In the genomic region with DNA sequence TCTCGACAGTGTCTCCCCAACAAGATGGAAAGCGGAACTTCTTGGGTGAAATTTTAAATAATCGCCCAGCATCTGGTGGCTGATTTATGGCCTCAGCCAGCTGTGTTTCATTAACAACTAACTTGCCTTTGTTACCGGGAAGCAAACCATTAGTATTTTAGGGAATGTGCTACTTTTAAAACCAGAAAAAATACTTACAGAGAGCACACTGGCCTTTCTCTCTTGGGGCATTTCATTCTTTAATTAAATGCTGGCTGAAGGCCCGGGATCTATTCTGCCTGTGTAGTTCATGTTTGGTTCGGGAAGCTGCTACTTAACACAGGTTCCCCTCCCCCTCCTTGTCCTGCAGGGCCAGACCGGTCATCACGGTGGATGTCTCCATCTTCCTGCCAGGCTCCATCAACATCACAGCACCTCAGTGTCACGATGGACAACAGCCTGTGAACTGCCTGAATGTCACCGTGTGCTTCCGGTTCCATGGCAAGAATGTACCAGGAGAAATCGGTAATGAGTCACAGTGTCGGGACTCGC, we compare ENCODE assay signal across 11 mouse cellular contexts.
A peak's percentile ranks its signal among the peaks of the same experiment; 100 is the strongest.
DNase-seq lines count a peak whose midpoint lies in the region; ATAC-seq and TF ChIP-seq lines count a peak whose summit lies in the region.
"Had no signal": no experiment of that assay in that cellular context is flagged by ENCODE, and none has a peak within 500 bp of the region (broad histone marks: within the 10 kb centered on the region; RNA-seq: fewer than 3 reads in every experiment).

No protein-coding gene starts in this region.

- H3K4me1 ChIP-seq in lung, embryonic 14.5 days (ENCODE audit: insufficient read depth), result peaks cover 15% of the 10 kb centered on the region; the same call in 1 of the 2 replicates
- peaks cover 4% of the 10 kb centered on the region; the same call in 1 of the 2 replicates for H3K4me1 ChIP-seq in embryonic fibroblast, embryonic 13.5 days (ENCODE audit: control insufficient read depth, insufficient read depth, low read length)
- H3K4me1 ChIP-seq in limb, embryonic 14.5 days (ENCODE audit: control insufficient read depth, insufficient read depth, low read length), result peaks cover 11% of the 10 kb centered on the region

- ATAC-seq in lung, embryonic 14.5 days (ENCODE audit: insufficient read depth), result no peak
- ATAC-seq in limb, embryonic 14.5 days (ENCODE audit: low FRiP score, low read depth), result peak; percentile 72

- no peak for TF ChIP-seq CTCF in lung, embryonic 14.5 days (IDR thresholded peaks at IDR 0.05; ENCODE audit: low read depth)
- no peak for TF ChIP-seq CTCF in embryonic fibroblast, embryonic 13.5 days (IDR thresholded peaks at IDR 0.05; ENCODE audit: borderline replicate concordance, insufficient read depth, low read length)
- no peak for TF ChIP-seq CTCF in layer of hippocampus, adult 2 months (conservative IDR thresholded peaks at IDR 0.05)

- peaks cover 28% of the 10 kb centered on the region; the same call in 1 of the 2 replicates for H3K36me3 ChIP-seq in lung, embryonic 14.5 days (ENCODE audit: insufficient read depth)
- H3K36me3 ChIP-seq in limb, embryonic 14.5 days (ENCODE audit: control insufficient read depth, insufficient read depth, low read length), result no peaks in the 10 kb centered on the region

- H3K4me2 ChIP-seq in lung, embryonic 14.5 days, result no peak overlapping the region
- peak overlapping the region; percentile 11; the same call in 1 of the 2 replicates for H3K4me2 ChIP-seq in limb, embryonic 14.5 days (replicated peaks; ENCODE audit: low read depth, low read length, severe bottlenecking)
- H3K4me2 ChIP-seq: lung, embryonic 15.5 days had no signal

- H3K4me3 ChIP-seq in lung, embryonic 14.5 days (ENCODE audit: low read depth, low read length), result no peak overlapping the region
- no peak overlapping the region for H3K4me3 ChIP-seq in embryonic fibroblast, embryonic 13.5 days (ENCODE audit: insufficient read depth, low read length)
- no peak overlapping the region for H3K4me3 ChIP-seq in limb, embryonic 14.5 days (replicated peaks; ENCODE audit: low read length)
- no peak overlapping the region for H3K4me3 ChIP-seq in layer of hippocampus, adult 2 months
- H3K4me3 ChIP-seq: lung, embryonic 15.5 days had no signal

- no peaks in the 10 kb centered on the region for H3K9me3 ChIP-seq in lung, embryonic 14.5 days (ENCODE audit: low read depth, low read length)
- H3K9me3 ChIP-seq in limb, embryonic 14.5 days (ENCODE audit: control insufficient read depth, low read length), result no peaks in the 10 kb centered on the region
- H3K9me3 ChIP-seq: lung, embryonic 15.5 days had no signal

- H3K27ac ChIP-seq in lung, embryonic 14.5 days (ENCODE audit: low read depth), result peak overlapping the region; percentile 19; the same call in 1 of the 2 replicates
- H3K27ac ChIP-seq in embryonic fibroblast, embryonic 13.5 days (ENCODE audit: insufficient read depth, low read length), result peak overlapping the region; percentile 29; the same call in 1 of the 2 replicates
- no peak overlapping the region for H3K27ac ChIP-seq in limb, embryonic 14.5 days (replicated peaks; ENCODE audit: low read depth, low read length)
- H3K27ac ChIP-seq in layer of hippocampus, adult 2 months, result no peak overlapping the region
- H3K27ac ChIP-seq: lung, embryonic 15.5 days had no signal

- H3K9ac ChIP-seq in lung, embryonic 14.5 days, result no peak overlapping the region
- H3K9ac ChIP-seq in limb, embryonic 14.5 days (ENCODE audit: low read depth, low read length, severe bottlenecking), result no peak overlapping the region
- H3K9ac ChIP-seq: lung, embryonic 15.5 days had no signal

- no peak for TF ChIP-seq POLR2A in embryonic fibroblast, embryonic 13.5 days (IDR thresholded peaks at IDR 0.05; ENCODE audit: low read depth, low read length)
- TF ChIP-seq POLR2A in limb, embryonic 14.5 days (IDR thresholded peaks at IDR 0.05; ENCODE audit: borderline replicate concordance, extremely low read depth, insufficient read depth, insufficient read length), result no peak

- H3K27me3 ChIP-seq in lung, embryonic 14.5 days (ENCODE audit: insufficient read depth, low read length), result no peaks in the 10 kb centered on the region
- H3K27me3 ChIP-seq in limb, embryonic 14.5 days (ENCODE audit: control insufficient read depth, insufficient read depth, low read length), result 0 out of 2 replicates have a peak, but pooled peaks cover 4% of the 10 kb centered on the region
- H3K27me3 ChIP-seq: lung, embryonic 15.5 days had no signal

- WGBS in lung, embryonic 14.5 days, result 37% methylated on average over 14 of the region's 14 CpGs
- WGBS in limb, embryonic 14.5 days, result 13% methylated on average over 14 of the region's 14 CpGs

- DNase-seq in cerebellum, postnatal 10 days, result peak; percentile 51 to 63
- no peak for DNase-seq in cerebellum, postnatal 25 days
- DNase-seq in lung, embryonic 14.5 days, result peak; percentile 62
- DNase-seq in lung, adult 18-20 months, result no peak
- peak; percentile 80 for DNase-seq in limb, embryonic 14.5 days (ENCODE audit: low spot score)
- no peak for DNase-seq in layer of hippocampus, adult 2 months (ENCODE audit: low spot score in 2 of 2)
- no peak for DNase-seq in spleen, adult 12 weeks (ENCODE audit: low spot score)
- DNase-seq: adrenal gland, postnatal 25 days; cerebellum, adult 18-20 months had no signal

Comparison
In these comparisons a context has a peak if more than half of its experiments do, and no peak if none do; other contexts are left out.
1. DNase-seq: peak in cerebellum, postnatal 10 days (2 of 2), lung, embryonic 14.5 days (single experiment) and limb, embryonic 14.5 days (single experiment); none in cerebellum, postnatal 25 days (0 of 2), lung, adult 18-20 months (0 of 2), layer of hippocampus, adult 2 months (0 of 2) and spleen, adult 12 weeks (single experiment).
2. H3K27ac ChIP-seq: peak in lung, embryonic 14.5 days (single experiment) and embryonic fibroblast, embryonic 13.5 days (single experiment); none in limb, embryonic 14.5 days (single experiment) and layer of hippocampus, adult 2 months (single experiment).